Mouse (Mus musculus) ZHBTc4 (cell line): ENCODE results near the gene Rbx1.
"Not testable (repeated sequence)": the region's sequence is repeated elsewhere in the genome, so short reads cannot be mapped to it uniquely, and the experiment has no call there.

ENCODE experiments used
- DNase-seq: peaks from one replicate; pipeline ENCODE4 v3.0.0-alpha.2; 2011; ENCODE audit warnings: low read depth, low spot score

The Rbx1 gene

GRCm38 (mm10) chr15:81465901-81466737 is at the start of gene Rbx1:
TSS of gene Rbx1 (plus strand) at chr15:81466296.
- peak; percentile 99 for DNase-seq

GRCm38 (mm10) chr15:81416763-81417310 is 49.3 kb upstream of the Rbx1 start:
- peak; percentile 87 for DNase-seq

- DNase-seq: no peak
These were observed 48.0 kb upstream of the Rbx1 start for GRCm38 (mm10) chr15:81418065-81418464.

- no peak for DNase-seq
These were observed 44.6 kb upstream of the Rbx1 start for GRCm38 (mm10) chr15:81421454-81421853.

DNA sequence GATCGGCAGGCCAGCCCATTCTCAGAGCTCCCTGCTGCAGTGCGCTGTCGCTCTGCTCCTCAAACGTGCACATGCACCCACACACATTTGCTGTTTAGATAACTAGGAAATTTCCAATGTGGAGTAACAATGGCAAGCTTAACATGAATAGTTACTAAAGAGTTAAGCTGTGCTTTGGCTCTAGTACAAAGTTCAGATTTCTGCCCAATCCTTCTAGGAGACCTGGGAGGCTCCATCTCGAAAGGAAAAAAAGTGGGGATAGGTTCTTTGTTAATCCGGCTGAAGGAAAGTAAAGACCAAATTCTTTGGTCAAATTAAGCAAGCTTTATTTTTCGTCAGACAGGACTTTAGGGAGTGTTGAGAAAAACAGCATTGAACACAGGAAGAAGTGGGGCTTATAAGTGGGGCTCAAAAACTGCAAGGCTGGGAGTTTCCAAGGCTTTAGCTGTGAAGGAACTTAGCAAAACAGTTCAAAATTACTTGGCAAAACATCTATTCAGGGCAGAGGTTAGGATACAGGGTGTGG is 43.9 kb upstream of the Rbx1 start:
- no peak for DNase-seq

- DNase-seq: no peak
These were observed 40.8 kb upstream of the Rbx1 start for GRCm38 (mm10) chr15:81425311-81425710.

- no peak for DNase-seq
These were observed 38.1 kb upstream of the Rbx1 start for GRCm38 (mm10) chr15:81427947-81428346.

GRCm38 (mm10) chr15:81431195-81431594 is 34.9 kb upstream of the Rbx1 start:
- no peak for DNase-seq

GRCm38 (mm10) chr15:81438345-81438744 is 27.8 kb upstream of the Rbx1 start:
- no peak for DNase-seq

- no peak for DNase-seq
These were observed 26.9 kb upstream of the Rbx1 start for GRCm38 (mm10) chr15:81439236-81439635.

GRCm38 (mm10) chr15:81448463-81448862 is 17.6 kb upstream of the Rbx1 start:
- peak; percentile 75 for DNase-seq

- peak; percentile 65 for DNase-seq
These were observed 4.6 kb upstream of the Rbx1 start for GRCm38 (mm10) chr15:81461523-81461922.

DNA sequence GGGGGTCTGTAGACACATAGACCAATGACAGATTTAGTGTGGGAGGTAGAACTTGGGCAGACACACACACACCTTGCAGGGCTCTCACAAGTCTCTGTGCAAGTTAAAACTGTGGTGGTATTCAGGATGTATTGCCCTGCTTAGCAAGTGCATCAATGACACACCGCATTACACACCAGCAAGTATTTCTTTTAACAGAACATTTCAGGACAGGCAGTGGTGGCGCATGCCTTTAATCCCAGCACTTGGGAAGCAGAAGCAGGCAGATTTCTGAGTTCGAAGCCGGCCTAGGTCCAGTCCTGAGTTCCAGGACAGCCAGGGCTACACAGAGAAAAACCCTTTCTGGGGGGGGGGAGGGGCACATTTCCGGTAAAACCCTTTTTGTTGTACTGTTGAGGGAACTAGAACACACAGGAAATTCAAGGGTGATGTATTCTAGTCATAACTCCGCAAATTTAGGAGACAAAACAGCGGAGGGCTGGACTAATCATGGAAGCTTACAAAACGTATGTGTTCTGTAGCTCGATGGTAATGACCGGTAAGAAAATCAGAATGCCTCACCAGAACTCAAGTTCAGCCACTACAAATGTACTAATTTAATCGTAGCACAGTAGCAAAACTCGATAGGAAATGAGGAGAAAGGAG is 958 bp upstream of the Rbx1 start:
- DNase-seq: no peak

DNA sequence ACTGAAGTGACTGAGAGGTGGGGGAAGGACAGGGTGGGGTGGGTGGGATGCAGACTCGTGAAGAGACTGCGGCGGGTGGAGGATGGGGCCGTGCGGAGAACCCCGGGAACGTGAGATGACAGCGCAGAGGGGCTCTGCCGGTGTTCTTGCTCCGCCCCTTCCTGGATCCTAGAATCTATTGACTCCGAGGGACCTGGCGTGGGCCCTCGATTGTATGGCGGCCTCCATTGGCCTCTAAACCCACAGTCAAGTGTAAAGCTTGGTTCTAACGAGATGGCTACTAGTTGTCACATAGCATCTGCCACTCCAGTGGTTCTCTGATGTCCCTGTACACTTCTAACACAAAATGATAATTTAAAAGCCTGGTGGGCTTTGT is 630 bp downstream of the Rbx1 start:
- DNase-seq: no peak

- DNase-seq: peak; percentile 48
These were observed 4.6 kb downstream of the Rbx1 start for GRCm38 (mm10) chr15:81470735-81471134.

GRCm38 (mm10) chr15:81472256-81472655 is 6.2 kb downstream of the Rbx1 start:
- DNase-seq: no peak

DNA sequence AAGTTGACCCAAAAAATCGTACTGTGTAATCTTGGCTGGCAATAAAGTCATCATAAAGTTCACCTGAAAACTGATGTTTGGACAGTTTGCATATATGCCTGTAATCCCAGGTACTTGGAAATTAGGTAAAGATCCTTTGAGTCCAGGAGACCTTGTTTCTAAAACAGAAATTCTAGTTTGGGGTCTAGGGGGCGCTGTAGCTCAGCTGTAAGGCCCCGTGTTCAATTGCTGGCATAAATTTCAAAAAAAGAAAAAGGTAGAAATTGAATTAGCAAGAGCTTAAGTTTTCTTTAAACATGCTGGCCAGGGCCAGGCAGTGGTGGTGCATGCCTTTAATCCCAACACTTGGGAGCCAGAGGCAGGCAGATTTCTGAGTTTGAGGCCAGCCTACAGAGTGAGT is 9.6 kb downstream of the Rbx1 start:
- DNase-seq: peak; percentile 55

GRCm38 (mm10) chr15:81476597-81476996 is 10.5 kb downstream of the Rbx1 start:
- DNase-seq: peak; percentile 81

- DNase-seq: peak; percentile 52
These were observed 13.5 kb downstream of the Rbx1 start for GRCm38 (mm10) chr15:81479446-81480213.

- not testable (repeated sequence) for DNase-seq
These were observed 14.2 kb downstream of the Rbx1 start for GRCm38 (mm10) chr15:81480284-81480683.

- peak; percentile 84 for DNase-seq
These were observed 14.9 kb downstream of the Rbx1 start for GRCm38 (mm10) chr15:81480977-81481379.

- no peak for DNase-seq
These were observed 16.9 kb downstream of the Rbx1 start for GRCm38 (mm10) chr15:81482966-81483365.
